Mouse (Mus musculus): Measurements from ENCODE around the gene Fzd1.

The Fzd1 gene

DNA sequence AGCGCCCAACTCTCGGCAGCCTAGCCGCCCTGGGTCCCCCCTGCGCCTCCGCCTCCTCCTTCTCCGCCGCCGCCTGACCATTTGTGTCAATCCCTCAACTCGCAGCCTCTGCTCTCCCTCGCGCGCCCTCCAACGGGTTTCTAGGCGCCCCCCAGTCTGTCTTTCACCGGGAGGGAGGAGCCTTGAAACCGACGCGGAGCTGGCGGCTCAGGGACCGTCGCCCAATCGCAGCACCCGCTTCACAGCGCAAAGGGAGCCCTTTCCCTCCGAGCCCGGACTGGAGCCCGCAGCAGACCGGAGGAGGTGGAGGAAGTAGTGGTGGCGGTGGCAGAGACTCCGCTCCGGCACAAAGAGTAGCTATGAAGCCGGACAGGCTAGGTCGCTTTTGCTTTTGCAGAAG lies at the start of gene Fzd1:
Fzd1 (minus strand) TSS at position 134 of the 400 bp plus-strand sequence.
- DNase-seq = peak; percentile 96

DNA sequence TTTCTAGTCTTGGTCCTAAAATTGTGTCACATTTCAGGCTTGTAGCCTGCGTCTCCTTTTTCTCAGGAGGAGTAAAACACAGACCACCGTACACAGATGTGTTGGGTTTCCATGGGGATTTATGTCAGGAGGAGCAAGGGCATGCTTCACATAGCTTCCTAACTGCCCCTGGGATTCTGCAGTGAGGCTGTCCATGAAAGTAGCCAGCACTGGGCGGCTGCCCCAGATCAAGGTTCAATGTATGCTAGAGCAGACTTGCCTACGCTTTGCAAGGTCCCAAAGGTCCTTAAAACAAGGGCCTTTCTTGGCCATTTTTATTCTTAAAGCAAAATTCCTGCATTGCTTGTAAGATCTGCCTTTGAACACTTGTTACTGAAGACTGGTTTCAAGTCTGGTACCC lies 47.4 kb upstream of the Fzd1 start:
- peak; percentile 46 for DNase-seq

DNA sequence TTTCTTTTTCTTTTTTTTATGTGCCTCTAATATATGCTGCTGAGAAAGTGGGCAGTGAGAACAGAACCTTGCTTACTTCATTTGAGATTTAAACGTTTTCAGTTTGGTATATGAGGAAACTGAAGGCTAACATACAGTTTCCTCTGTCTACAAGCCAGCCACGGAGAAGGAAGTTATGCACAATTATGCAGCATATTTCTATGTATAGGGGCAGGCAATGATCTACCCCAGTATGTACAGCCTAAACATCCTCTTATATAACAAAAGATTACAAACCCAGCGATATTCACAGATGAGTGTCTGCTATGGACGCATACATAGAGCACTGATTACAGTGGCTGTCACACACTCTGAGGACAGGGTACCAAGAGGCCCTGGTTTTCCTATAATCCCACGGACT lies 45.9 kb upstream of the Fzd1 start:
- DNase-seq = no peak

DNA sequence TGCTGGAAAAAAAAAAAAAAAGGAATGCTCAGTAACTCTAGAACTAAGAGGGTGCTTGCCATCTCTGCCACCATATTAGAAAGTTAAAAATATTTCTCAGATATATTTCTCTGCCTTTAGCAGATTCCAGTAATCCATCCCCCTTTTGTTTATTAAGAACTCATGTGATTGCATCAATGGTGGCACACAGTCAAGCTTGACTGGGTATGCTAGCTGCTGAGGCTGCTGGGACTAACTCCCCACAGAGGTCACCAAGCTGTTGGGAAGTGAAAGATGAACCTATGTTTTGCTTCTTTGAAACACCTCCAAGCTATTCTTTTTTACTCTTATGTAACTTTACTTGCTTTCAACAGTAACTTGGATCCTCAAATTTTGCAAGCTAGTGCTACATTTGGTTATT lies 44.1 kb upstream of the Fzd1 start:
- no peak for DNase-seq

DNA sequence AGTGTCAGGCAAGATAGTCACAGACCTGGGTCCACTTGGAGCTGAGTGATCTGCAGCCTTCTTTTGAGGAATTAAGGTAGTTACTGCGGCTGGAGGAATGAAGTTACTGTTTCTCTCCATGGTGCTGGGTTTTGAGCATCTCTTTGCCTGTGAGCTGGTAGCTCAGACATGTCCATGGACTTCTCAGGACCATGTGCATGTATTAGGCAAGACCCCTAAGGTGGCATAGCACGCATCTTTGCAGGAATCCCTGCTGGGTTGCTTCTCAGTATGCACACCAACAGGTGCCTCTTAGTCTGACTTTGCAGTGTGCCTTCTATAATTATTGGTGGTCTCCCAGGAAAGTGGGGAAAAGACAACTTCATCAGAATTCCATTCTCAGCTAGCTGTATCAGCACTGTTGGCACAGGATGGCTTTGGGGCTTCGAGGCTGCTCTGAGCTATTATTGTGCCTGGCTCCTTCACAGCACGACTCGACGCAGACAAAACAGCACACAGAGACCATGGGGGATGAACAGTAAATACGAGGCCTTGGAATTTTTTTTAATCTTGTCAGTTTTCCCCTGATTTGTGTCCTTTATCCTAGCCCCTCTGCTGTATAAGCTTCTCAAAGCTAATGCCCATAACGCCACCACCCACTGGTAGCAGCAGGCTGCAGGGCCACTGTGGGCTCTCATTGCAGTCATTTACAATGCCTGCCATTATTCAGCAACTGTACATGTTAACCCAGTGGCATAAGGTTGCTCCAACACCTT lies 43.4 kb upstream of the Fzd1 start:
- DNase-seq = no peak

DNA sequence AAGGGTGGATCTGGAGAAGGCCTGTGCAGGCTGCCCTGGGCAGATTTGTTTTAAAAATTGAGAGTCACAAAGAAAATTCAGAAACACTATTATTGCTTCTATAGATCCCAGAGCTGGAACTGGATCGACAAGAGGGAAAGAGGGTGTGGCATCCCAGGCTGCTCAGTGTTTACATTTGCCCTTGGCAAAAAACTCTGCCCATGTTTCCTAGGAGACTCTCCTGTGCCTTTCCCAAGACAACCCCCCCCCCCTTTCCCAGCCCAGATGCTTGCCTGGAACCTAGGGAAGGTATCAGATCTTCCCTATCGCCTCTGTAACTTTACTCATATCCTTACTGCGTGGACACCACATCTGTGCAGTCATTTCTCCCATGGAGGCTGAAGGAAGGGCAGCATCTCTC lies 33.4 kb upstream of the Fzd1 start:
- DNase-seq = no peak

DNA sequence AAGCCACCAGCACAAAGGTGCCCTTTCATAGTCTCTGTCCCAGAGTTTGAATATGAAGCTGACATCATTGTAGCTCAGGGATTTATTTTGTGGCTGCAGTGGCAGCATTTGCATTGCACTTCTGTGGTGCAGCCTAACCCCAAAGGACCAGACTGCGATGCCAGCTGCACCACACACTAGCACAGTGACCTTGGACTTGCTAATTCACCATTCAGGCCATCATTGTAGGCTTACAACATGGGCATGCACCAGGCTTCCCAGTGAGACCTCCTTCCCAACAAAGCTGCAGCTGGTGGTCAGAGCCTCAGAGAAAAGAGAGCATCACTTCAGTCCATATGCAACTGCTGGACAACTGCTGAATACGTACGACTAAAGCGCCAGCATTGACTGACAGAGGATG lies 32.4 kb upstream of the Fzd1 start:
- DNase-seq = no peak

DNA sequence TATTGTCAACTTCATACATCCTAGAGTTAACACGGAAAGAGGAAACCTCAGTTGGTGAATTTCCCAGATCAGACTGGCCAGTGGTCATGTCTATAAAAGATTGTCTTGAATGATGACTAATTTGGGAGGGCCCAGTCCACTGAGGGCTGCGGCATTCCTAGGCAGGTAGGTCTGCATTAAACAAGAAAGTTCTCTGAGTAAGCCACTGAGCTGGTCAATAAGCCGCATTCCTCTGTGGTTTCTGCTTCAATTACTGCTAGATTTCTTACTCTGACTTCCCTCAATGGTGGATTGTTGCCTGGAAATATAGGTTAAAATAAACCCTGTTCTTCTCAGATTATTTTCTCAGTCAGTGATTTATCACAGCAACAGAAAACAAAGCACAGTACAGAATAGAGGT lies 30.6 kb upstream of the Fzd1 start:
- DNase-seq = no peak

DNA sequence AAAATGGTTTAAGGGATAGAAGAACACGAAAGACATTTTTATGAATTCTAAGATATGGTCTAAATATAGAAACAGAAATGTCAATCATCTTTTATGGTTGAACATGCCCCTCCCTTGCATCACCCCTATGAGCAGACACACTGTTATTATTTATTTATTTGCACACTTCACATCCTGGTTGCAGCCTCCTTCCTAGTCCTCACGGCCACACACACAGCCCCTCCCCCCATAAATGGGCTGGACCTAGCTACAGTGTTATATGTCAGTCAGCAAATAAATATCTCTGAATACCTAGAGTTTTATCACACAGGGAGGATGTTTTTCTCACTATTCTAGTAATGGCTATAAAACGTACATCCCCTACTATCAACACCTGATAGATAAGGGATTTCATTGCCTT lies 29.0 kb upstream of the Fzd1 start:
- DNase-seq = no peak

DNA sequence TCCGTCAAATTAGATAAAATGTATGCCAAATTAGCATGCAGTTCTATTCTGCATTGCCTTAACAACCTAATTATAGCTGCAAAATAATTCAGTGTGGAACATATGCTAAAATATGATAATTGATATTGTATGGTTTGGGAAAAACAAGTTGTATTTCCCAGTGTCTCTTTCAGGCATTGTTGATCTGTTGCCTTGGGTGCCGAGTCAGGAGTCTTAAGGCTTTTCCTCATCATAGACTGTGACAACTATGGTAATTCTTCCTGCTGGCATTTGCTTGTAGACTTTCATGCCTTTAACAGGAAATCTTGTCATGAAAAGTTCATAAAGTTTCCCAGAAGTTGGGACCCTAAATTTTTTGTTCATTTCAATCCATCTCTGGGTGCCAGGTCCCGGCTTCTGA lies 20.4 kb upstream of the Fzd1 start:
- no peak for DNase-seq

DNA sequence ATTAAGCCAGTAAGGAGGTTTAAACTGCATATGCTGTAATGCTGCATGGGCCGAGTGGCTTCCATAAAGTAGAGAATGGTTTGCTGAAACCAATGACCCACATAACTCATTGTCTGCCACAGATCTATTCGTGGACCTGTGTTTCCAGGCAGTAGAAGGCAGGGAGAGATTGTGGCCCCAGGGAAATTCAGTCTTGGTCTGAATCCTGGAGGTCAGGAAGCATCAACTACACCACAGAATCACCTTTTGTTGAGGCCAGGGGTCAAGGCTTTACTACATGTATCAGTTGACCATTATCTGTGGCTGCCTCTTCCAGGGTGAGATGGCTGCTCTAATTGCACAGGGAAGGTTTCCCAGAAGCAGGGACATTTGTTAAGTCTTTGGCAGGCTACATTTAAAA lies 18.7 kb upstream of the Fzd1 start:
- no peak for DNase-seq

DNA sequence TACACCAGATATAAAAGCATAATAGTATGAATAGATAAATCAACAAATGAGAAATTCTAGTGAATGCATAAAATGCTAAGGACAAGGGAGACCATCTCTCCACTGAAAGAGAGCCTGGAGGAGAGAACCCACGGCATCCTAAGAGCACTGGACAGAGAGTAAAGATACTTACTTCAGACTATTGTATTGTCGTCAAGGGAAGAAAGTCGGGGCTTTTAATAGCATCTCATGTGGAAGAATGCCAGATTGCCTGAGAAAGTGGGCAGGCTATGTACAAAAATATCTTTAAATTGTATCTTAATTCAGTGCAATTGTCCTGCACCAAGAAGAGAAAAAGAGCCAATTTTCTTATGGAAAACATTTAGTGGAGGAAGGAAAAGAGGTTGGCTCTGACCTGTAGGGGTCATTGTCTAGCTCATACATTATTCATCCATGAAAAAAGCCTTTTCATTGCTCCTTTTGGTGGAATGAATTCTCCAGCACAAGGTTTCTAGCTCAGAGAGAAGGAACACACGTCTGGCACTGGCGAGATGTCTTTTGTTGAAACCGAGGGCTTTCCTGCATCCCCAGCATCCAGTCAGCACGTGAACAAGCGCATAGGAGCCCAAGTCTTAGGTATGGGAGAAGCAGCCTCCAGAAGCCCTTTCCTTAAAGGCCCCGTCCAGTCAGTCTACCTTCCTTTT lies 15.4 kb upstream of the Fzd1 start:
- no peak for DNase-seq

DNA sequence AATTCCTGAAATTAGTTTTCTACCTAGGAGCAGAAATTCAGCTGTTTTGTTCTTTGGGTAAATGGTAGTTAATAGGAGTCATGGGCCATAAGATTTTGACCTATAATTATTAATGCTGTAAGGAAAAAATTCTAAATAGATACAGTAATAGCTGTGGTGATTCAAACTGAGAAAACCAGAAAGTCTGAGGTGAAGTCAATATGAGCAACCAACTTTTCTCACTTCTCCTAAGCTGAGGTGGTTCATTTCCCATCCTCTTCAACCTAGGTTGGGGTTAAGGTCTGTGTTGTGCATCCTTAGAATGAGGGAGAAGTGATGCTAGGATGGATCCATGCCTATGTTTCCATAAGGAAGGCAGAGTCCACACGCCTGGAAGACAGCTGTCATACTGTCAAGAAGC lies 12.8 kb upstream of the Fzd1 start:
- no peak for DNase-seq

DNA sequence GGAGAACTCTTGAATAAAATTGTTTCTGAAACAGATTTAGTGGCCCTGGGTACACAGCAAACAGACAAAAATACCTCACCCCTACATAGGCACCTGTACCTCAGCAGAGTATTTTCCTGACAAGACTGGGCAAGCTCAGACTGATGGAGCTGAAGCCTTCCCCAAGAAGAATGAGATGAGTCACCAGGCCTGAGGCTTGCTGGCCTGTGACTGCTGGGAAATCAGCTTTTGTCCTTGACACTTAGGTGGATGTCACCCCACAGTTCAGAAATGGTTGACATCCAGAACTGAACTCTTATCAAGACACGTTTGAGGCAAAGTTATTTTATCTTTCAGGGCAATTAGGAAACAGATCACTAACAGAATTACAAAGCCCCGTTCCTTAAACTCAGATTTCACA lies 10.1 kb upstream of the Fzd1 start:
- no peak for DNase-seq

DNA sequence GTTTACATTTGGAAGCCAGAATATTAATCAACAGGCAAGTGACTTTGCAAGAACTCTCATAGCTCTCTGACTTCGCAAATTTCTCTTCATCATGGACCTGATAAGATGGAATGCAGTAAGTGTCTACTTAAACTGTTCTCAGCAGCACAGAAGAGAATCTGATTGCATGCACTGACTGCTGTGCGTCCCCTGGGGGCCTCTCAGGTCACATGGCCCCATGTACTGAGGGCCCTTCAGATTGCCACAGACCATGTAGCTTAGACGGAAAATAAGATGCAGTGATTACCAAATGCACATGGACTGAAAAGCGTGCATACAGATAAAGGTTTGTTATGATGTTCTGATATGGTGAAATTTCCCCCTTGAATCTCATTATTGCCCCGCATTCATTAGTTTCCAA lies 8.9 kb upstream of the Fzd1 start:
- DNase-seq = no peak

DNA sequence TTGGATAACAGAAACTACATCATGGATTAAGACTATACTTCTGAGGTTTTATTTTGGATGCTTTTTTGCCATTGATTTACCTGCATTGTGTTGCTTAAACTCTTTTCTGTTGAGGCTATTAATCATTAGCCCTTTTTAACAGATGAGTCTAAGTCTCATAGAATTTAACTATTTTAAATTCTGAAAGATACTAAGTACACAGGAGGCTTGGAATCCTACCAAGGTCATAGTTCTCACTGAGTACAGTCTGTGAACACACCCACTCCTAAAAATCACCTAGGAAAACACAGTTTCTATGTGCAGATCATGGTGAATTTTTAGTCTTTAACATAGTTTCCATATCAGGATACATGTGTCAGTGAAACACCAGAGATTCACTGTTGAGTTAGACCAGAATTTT lies 4.1 kb upstream of the Fzd1 start:
- DNase-seq = no peak

DNA sequence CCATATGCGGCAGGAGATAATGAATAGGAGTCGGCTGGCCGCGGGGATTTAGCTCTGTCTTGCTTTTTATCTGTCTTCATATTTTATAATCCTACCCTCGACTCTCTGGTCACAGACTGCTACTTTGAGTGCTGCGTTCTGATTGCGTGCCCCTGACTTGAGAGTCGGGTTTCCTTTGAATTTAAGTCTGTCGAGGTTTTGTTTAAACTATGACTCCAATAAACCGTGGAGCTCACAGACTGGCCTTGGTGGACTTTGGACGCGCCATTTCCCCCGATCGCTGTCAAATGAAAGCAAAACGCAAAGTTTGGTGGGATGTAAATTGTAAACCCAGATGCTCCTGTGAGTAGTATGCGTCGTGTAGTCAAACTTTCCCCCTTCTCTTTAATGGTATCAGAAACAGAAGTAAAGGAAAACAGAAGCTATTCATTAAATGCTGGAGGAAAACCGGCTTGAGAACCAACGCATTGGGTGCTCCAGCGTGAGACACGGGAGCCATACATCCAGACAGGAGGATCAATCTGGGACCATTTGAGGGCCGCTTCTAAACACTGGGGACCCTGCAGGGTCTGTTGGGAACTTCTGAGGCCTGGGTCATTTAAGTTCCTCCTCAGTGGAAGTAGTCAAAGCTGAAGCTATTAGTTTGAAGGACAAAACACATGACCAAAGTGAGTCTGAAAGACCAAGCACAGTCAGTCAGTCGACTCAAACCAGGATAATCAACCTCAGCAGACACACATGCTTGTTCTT lies 671 bp upstream of the Fzd1 start:
- no peak for DNase-seq

DNA sequence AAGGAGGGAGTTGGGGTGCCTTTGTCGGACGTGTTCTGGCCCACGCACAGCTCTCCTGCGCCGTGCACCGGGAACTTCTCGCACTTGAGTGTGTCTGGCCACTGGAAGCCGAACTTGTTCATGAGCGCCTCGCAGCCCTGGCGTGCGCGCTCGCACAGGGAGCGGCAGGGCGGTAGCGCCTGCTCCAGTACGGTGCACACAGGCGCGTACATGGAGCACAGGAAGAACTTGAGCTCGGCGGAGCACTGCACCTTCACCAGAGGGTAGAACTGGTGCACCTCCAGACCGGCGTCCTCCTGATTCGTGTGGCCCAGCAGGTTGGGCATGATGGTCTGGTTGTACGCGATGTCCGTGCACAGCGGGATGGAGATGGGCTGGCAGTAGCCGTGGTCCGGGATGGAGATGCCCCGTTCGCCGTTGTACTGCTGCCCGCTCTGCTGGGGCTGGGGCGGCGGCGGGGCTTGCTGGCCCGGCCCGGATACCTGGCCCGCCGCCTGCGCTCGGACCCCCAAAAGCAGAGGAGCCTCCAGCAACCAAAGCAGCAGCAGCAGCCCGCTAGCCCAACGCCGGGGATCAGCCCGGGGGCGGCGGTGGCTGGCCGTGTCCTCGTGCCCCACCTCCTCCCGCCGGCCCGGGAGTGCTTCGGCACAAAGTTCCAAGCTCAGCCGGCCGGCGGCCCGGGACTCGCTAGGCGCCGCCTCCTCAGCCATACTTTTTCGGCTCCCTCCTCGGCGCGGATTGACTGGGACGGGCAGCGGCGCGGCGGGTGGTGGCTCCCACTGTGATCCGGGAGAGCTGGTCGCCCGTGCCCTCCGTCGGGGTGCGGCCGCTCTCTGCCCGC lies 744 bp downstream of the Fzd1 start:
- DNase-seq = peak; percentile 83

DNA sequence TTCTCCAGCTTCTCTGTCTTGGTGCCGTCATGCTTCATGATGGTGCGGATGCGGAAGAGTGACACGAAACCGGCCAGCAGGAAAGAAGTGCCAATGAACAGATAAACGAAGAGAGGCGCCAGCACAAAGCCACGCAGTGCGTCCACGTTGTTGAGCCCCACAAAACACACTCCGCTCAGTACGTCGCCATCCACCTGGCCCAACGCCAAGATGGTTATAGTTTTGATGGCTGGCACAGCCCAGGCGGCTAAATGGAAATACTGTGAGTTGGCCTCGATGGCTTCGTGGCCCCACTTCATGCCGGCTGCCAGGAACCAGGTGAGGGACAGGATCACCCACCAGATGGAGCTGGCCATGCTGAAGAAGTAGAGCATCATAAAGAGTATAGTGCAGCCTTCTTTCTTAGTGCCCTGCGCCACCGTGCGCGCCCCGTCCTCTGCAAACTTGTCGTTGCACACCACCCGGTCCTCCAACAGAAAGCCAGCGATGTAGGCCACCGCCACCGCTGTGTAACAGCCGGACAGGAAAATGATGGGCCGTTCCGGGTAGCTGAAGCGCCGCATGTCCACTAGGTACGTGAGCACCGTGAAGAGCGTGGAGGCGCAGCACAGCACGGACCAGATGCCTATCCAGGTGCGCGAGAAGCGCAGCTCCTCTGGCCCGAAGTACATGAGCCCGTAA lies 1.7 kb downstream of the Fzd1 start:
- DNase-seq = peak; percentile 70

DNA sequence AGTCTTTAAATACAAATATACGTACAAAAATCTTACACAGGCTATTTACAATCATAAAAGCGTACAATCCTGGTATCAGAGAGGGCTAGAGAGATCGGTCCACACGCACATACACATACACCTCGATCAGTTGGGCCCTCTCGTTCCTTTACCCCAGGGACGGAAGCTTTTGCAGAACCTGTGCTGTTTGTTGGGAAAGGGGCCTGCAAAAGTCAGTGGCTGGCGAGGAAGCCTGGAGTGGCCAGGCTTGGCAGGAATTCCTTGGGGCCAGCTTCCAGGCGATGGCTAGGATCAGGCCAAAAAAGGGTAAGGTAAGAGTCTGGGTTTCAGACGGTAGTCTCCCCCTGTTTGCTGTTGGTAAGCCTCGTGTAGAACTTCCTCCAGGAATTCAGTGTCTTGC lies 2.5 kb downstream of the Fzd1 start:
- no peak for DNase-seq

DNA sequence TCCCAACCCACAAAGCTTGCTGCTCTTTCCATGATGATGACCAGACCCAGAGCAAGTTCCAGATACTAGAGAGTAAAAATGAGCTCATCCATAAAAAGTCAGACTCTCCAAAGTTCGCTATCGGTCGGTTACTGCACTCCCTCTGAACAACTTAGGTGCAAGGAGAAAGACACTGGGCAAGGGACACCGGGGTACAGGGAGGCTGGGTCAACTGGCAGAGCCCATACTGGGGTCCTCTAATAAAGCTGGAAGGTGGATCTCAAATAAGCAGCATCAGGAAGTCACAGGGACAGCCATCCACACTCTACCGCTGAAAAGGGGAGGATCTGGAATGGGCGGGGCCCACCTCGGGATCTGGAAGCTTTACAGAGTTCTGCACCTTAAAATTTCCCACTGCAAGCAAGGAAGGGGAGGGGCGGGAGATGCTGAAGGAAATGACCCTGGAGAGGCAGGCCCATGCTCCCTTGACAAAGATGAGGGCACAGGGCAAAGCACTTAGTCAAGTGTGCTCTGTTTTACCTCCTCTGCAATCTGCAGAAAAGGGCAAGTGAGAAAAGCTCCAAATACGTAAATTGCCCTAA lies 3.0 kb downstream of the Fzd1 start:
- DNase-seq = peak; percentile 59

DNA sequence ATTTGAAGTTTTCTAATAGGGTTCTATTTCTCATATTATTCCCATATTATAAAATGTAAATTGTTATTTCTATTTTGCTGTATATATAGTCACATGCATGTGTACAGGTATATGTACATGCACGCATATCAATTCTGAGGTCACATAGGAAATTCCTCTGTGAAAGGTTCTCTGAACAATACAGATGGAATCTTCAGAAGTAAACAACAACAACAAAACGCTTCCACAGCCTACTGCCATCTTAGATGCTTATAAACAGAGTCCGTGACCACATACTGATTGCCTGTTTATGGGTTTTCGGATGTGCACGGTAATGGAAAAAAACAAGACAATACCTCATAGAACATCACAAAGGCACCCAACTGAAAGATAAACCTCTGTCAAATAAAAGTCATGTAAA lies 4.7 kb downstream of the Fzd1 start:
- DNase-seq = no peak
